Comparison of ENCODE assay signal across 7 mouse cellular contexts in genomic region chr17:10319685-10320455, GRCm38 (mm10). TPM values are rescaled to one million over a fixed set of nuclear protein-coding genes. Genes with fewer than 3 reads are reported as not detected.
DNase-seq lines count a peak whose midpoint lies in the region; ATAC-seq lines count a peak whose summit lies in the region.

Gene Qk (minus strand): TSS chr17:10319854.

- no peaks in the 10 kb centered on the region for H3K4me1 ChIP-seq in intestine, embryonic 16.5 days (ENCODE audit: control insufficient read depth, insufficient read depth, low read length)
- peaks cover 15% of the 10 kb centered on the region for H3K4me1 ChIP-seq in midbrain, embryonic 11.5 days (ENCODE audit: control insufficient read depth, insufficient read depth, low read length)

- H3K9me3 ChIP-seq in intestine, embryonic 16.5 days (ENCODE audit: control insufficient read depth, low read length) = no peaks in the 10 kb centered on the region
- no peaks in the 10 kb centered on the region; the same call in 1 of the 2 replicates for H3K9me3 ChIP-seq in midbrain, embryonic 11.5 days (ENCODE audit: control insufficient read depth, low read length)

- H3K4me2 ChIP-seq in intestine, embryonic 16.5 days (ENCODE audit: low read depth, low read length) = peak within 1 kb of the TSS; percentile 60
- H3K4me2 ChIP-seq in midbrain, embryonic 11.5 days = peak within 1 kb of the TSS; percentile 57

- H3K27ac ChIP-seq in intestine, embryonic 16.5 days (ENCODE audit: low read length) = peak within 1 kb of the TSS; percentile 96
- H3K27ac ChIP-seq in midbrain, embryonic 11.5 days (ENCODE audit: low read depth, low read length) = peak within 1 kb of the TSS; percentile 99

- peak; percentile 74 for ATAC-seq in intestine, embryonic 16.5 days
- ATAC-seq in midbrain, embryonic 11.5 days (ENCODE audit: low FRiP score) = peak; percentile 87

- H3K9ac ChIP-seq in intestine, embryonic 16.5 days (ENCODE audit: low read depth, low read length) = peak within 1 kb of the TSS; percentile 89
- H3K9ac ChIP-seq in midbrain, embryonic 11.5 days (ENCODE audit: low read length) = peak within 1 kb of the TSS; percentile 100

- H3K27me3 ChIP-seq in intestine, embryonic 16.5 days (replicated peaks; ENCODE audit: control insufficient read depth, insufficient read depth, low read length) = 0 out of 2 replicates have a peak, but pooled peaks cover 6% of the 10 kb centered on the region
- H3K27me3 ChIP-seq in midbrain, embryonic 11.5 days (ENCODE audit: control insufficient read depth, insufficient read depth, low read length) = no peaks in the 10 kb centered on the region

- DNase-seq in adrenal gland, adult 18-20 months (ENCODE audit: low spot score in 2 of 2) = peak; percentile 93 to 94
- peak; percentile 97 for DNase-seq in embryo, embryonic 11 days
- peak; percentile 89 to 91 for DNase-seq in gastrocnemius, postnatal 36 days
- peak; percentile 91 to 92 for DNase-seq in left cerebral cortex, postnatal 36 days (ENCODE audit: low spot score in 2 of 2)
- peak; percentile 100 for DNase-seq in midbrain, embryonic 11.5 days (ENCODE audit: low spot score, missing footprints)
- DNase-seq in skeletal muscle tissue, adult 2 months (ENCODE audit: low read depth, low spot score) = peak; percentile 98

- intact Hi-C loops in gastrocnemius, postnatal 36 days (cut with DNase I) = loop anchor here (2.0 to 10.0 kb wide), 7 partner anchors 23 to 1155 kb away; no protein-coding TSS in a partner anchor
- intact Hi-C loops in left cerebral cortex, postnatal 36 days (cut with DNase I) = loop anchor here (2.0 to 10.0 kb wide), 9 partner anchors 72 to 1652 kb away; partner anchors contain the start of genes Pacrg and Prkn

- under 1% methylated on average over 85 of the region's 86 CpGs for WGBS in intestine, embryonic 16.5 days
- under 1% methylated on average over 80 of the region's 86 CpGs for WGBS in midbrain, embryonic 11.5 days

- H3K4me3 ChIP-seq in intestine, embryonic 16.5 days (ENCODE audit: low read length) = peak within 1 kb of the TSS; percentile 78
- peak within 1 kb of the TSS; percentile 99 for H3K4me3 ChIP-seq in midbrain, embryonic 11.5 days (ENCODE audit: low read depth, low read length)

- no peaks in the 10 kb centered on the region for H3K36me3 ChIP-seq in intestine, embryonic 16.5 days (ENCODE audit: control insufficient read depth, insufficient read depth, low read length)
- H3K36me3 ChIP-seq in midbrain, embryonic 11.5 days (ENCODE audit: control insufficient read depth, insufficient read depth, low read length) = no peaks in the 10 kb centered on the region

RNA-seq across cellular contexts. Expression of gene Qk, which starts in this region (rescaled TPM):
- total RNA-seq in adrenal gland, adult 18-20 months (2021) = 100 to 1,000 TPM; 188 to 233 TPM
- 100 to 1,000 TPM; 212 to 251 TPM for total RNA-seq in gastrocnemius, postnatal 36 days (2021)
- 8.4 and 9.3 TPM in 2 replicates for polyA plus RNA-seq in intestine, embryonic 16.5 days (2015; fragmentation: Nextera tagmentation; extraction: Ambion mirVana)
- 100 to 1,000 TPM; 333 to 359 TPM for total RNA-seq in left cerebral cortex, postnatal 36 days (2021)
- 63.2 and 73.7 TPM in 2 replicates for polyA plus RNA-seq in midbrain, embryonic 11.5 days (2014; fragmentation: Nextera tagmentation; extraction: Ambion mirVana)

Comparison
In these comparisons a context has a peak if more than half of its experiments do, and no peak if none do; other contexts are left out.
1. Peak in every context shown above with its lines: DNase-seq, ATAC-seq, H3K4me3 ChIP-seq and H3K27ac ChIP-seq.